Mouse (Mus musculus) kidney, embryonic 16.5 days (tissue): Measurements from ENCODE around the gene Olfr1282. TPM values are rescaled to one million over a fixed set of nuclear protein-coding genes. Genes with fewer than 3 reads are reported as not detected.
"Not testable (repeated sequence)": the region's sequence is repeated elsewhere in the genome, so short reads cannot be mapped to it uniquely, and the experiment has no call there.

Experiments used
- ATAC-seq: fragments of 200-750 bp; cut with Nextera tagmentation; 2 replicates; pipeline ENCODE4 v1.8.0; 2017; ENCODE audit warnings: moderate TSS enrichment; ENCODE audit not compliant: low FRiP score, low TSS enrichment
- H3K27ac ChIP-seq: fragments of 300-500 bp; sonication (generic); 2 replicates; pipeline ENCODE4 v1.5.1; 2014; ENCODE audit warnings: low read length
- H3K27me3 ChIP-seq: fragments of 300-500 bp; sonication (generic); 2 replicates; pipeline ENCODE4 v1.6.1; 2014; ENCODE audit warnings: low read length, control low read depth, mixed read lengths; ENCODE audit not compliant: insufficient read depth
- H3K36me3 ChIP-seq: fragments of 300-500 bp; sonication (generic); 2 replicates; pipeline ENCODE4 v1.6.1; 2014; ENCODE audit warnings: low read length, control low read depth, mixed read lengths; ENCODE audit not compliant: insufficient read depth
- H3K4me1 ChIP-seq: fragments of 300-500 bp; sonication (generic); 2 replicates; pipeline ENCODE4 v1.6.1; 2014; ENCODE audit warnings: low read length, control low read depth, mixed read lengths; ENCODE audit not compliant: insufficient read depth
- H3K4me2 ChIP-seq: fragments of 300-500 bp; sonication (generic); replicated peaks from 2 replicates; pipeline ENCODE4 v1.6.1; 2014; ENCODE audit warnings: low read depth, low read length
- H3K4me3 ChIP-seq: fragments of 300-500 bp; sonication (generic); 2 replicates; pipeline ENCODE4 v1.5.1; 2014; ENCODE audit warnings: mild to moderate bottlenecking, low read length
- H3K9ac ChIP-seq: fragments of 300-500 bp; sonication (generic); replicated peaks from 2 replicates; pipeline ENCODE4 v1.6.1; 2014; ENCODE audit warnings: low read length
- H3K9me3 ChIP-seq: fragments of 300-500 bp; sonication (generic); 2 replicates; pipeline ENCODE4 v1.6.1; 2016; ENCODE audit warnings: low read length, control low read depth
- WGBS: fragments of 180-500 bp; shearing (Covaris S2); extraction: QIAGEN DNeasy Blood & Tissue Kit; methylation state at CpG from one replicate; pipeline ENCODE4 v1.1.7; 2014; 5-methylcytosine and 5-hydroxymethylcytosine counted together
- polyA plus RNA-seq: library from polyadenylated mRNA; unstranded; fragments of >200 nt; fragmentation: Nextera tagmentation; extraction: Ambion mirVana; gene quantifications from 2 replicates; pipeline ENCODE4 v1.2.1, GENCODE M21; 2015

Olfr1282 gene
- not detected in 2 replicates for polyA plus RNA-seq

GRCm38 (mm10) chr2:111335976-111336375, at the start of gene Olfr1282:
Gene Olfr1282 (minus strand): TSS chr2:111336076.
- Histone ChIP-seq H3K4me3 (no peak within 1 kb of the TSS), H3K36me3 (no peaks in the 10 kb centered on the region), H3K9ac (no peak within 1 kb of the TSS), H3K4me1 (no peaks in the 10 kb centered on the region), H3K27ac (no peak within 1 kb of the TSS), H3K27me3 (no peaks in the 10 kb centered on the region), H3K9me3 (no peaks in the 10 kb centered on the region), H3K4me2 (no peak within 1 kb of the TSS)
- 77% methylated on average over 2 of the region's 2 CpGs for WGBS
- no peak for ATAC-seq

- H3K4me1 ChIP-seq, result no peaks in the 10 kb centered on the region
- no peak within 1 kb of the TSS for H3K4me3 ChIP-seq
- WGBS, result 95% methylated on average over 1 of the region's 1 CpGs
- no peak within 1 kb of the TSS for H3K27ac ChIP-seq
- H3K9me3 ChIP-seq, result no peaks in the 10 kb centered on the region
- H3K4me2 ChIP-seq, result no peak within 1 kb of the TSS
- H3K9ac ChIP-seq, result no peak within 1 kb of the TSS
- no peak for ATAC-seq
- H3K36me3 ChIP-seq, result no peaks in the 10 kb centered on the region
- no peaks in the 10 kb centered on the region for H3K27me3 ChIP-seq
Observed at GRCm38 (mm10) chr2:111375222-111375621, 39.3 kb upstream of the Olfr1282 start, which contains the start of gene Olfr1284. Gene Olfr1284 (plus strand): TSS chr2:111375522.

GRCm38 (mm10) chr2:111366490-111366889, 30.6 kb upstream of the Olfr1282 start, which contains the start of gene Olfr1283:
Gene Olfr1283 (plus strand): TSS chr2:111366790.
- H3K4me2 ChIP-seq, result no peak within 1 kb of the TSS
- no peak for ATAC-seq
- no peaks in the 10 kb centered on the region for H3K9me3 ChIP-seq
- H3K36me3 ChIP-seq, result no peaks in the 10 kb centered on the region
- H3K27ac ChIP-seq, result no peak within 1 kb of the TSS
- no peaks in the 10 kb centered on the region for H3K4me1 ChIP-seq
- H3K9ac ChIP-seq, result no peak within 1 kb of the TSS
- 73% methylated on average over 2 of the region's 2 CpGs for WGBS
- H3K27me3 ChIP-seq, result no peaks in the 10 kb centered on the region
- H3K4me3 ChIP-seq, result no peak within 1 kb of the TSS

GRCm38 (mm10) chr2:111333721-111334120, 2.2 kb downstream of the Olfr1282 start:
- not testable (repeated sequence) for H3K9me3 ChIP-seq, H3K36me3 ChIP-seq, H3K27ac ChIP-seq, H3K4me3 ChIP-seq, H3K4me2 ChIP-seq, ATAC-seq, H3K27me3 ChIP-seq, H3K9ac ChIP-seq, H3K4me1 ChIP-seq
- 87% methylated on average over 5 of the region's 5 CpGs for WGBS

DNA sequence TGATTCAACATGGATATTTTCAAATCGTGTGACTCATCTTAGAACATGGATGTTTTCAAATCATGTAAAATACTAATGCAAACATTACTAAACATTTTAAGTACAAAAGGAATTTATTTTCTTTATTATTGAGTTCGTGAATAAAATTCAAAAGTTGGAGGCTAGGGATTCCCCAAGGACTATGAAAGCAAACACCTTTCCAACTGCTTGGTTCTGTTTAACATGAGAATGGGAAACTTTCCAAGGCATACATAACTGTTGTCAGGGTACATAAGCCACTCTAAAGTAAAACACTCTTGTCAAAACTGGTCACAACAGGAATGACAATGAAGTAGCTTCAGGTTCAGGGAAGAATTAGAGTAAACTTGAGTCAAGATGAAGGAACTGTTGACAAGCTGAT, 9.7 kb downstream of the Olfr1282 start, which contains the start of gene Olfr1281:
TSS of gene Olfr1281 (plus strand) at position 301 of the 400 bp plus-strand sequence.
- no peaks in the 10 kb centered on the region for H3K4me1 ChIP-seq
- ATAC-seq, result no peak
- H3K27ac ChIP-seq, result no peak within 1 kb of the TSS
- H3K9me3 ChIP-seq, result no peaks in the 10 kb centered on the region
- WGBS, result 77% methylated on average over 2 of the region's 2 CpGs
- H3K4me2 ChIP-seq, result no peak within 1 kb of the TSS
- H3K27me3 ChIP-seq, result no peaks in the 10 kb centered on the region
- no peak within 1 kb of the TSS for H3K9ac ChIP-seq
- H3K36me3 ChIP-seq, result no peaks in the 10 kb centered on the region
- H3K4me3 ChIP-seq, result no peak within 1 kb of the TSS

- no peaks in the 10 kb centered on the region for H3K27me3 ChIP-seq
- no peaks in the 10 kb centered on the region for H3K36me3 ChIP-seq
- H3K9me3 ChIP-seq, result no peaks in the 10 kb centered on the region
- ATAC-seq, result no peak
- H3K9ac ChIP-seq, result no peak within 1 kb of the TSS
- H3K4me2 ChIP-seq, result no peak within 1 kb of the TSS
- no peak within 1 kb of the TSS for H3K27ac ChIP-seq
- H3K4me3 ChIP-seq, result no peak within 1 kb of the TSS
- H3K4me1 ChIP-seq, result no peaks in the 10 kb centered on the region
Observed at GRCm38 (mm10) chr2:111313717-111314116, 22.2 kb downstream of the Olfr1282 start, which contains the start of gene Olfr1280. Gene Olfr1280 (plus strand): TSS chr2:111314017.

GRCm38 (mm10) chr2:111300374-111300773, 35.5 kb downstream of the Olfr1282 start, which contains the start of gene Olfr1279:
Gene Olfr1279 (plus strand): TSS chr2:111300635.
- H3K27me3 ChIP-seq, result no peaks in the 10 kb centered on the region
- H3K36me3 ChIP-seq, result no peaks in the 10 kb centered on the region
- no peak within 1 kb of the TSS for H3K27ac ChIP-seq
- ATAC-seq, result no peak
- no peaks in the 10 kb centered on the region for H3K4me1 ChIP-seq
- no peak within 1 kb of the TSS for H3K9ac ChIP-seq
- no peak within 1 kb of the TSS for H3K4me3 ChIP-seq
- no peak within 1 kb of the TSS for H3K4me2 ChIP-seq
- H3K9me3 ChIP-seq, result no peaks in the 10 kb centered on the region

GRCm38 (mm10) chr2:111298541-111298940, 37.3 kb downstream of the Olfr1282 start:
- Histone ChIP-seq H3K27me3 (no peaks in the 10 kb centered on the region), H3K9ac (no peak overlapping the region), H3K9me3 (no peaks in the 10 kb centered on the region), H3K4me3 (no peak overlapping the region), H3K4me2 (no peak overlapping the region), H3K36me3 (no peaks in the 10 kb centered on the region), H3K4me1 (no peaks in the 10 kb centered on the region), H3K27ac (no peak overlapping the region)
- no peak for ATAC-seq

GRCm38 (mm10) chr2:111289836-111290235, 46.0 kb downstream of the Olfr1282 start, which contains the start of gene Olfr1278:
Gene Olfr1278 (plus strand): TSS chr2:111290136.
- H3K9me3 ChIP-seq, result no peaks in the 10 kb centered on the region
- no peaks in the 10 kb centered on the region for H3K36me3 ChIP-seq
- no peak within 1 kb of the TSS for H3K4me3 ChIP-seq
- H3K27me3 ChIP-seq, result no peaks in the 10 kb centered on the region
- H3K27ac ChIP-seq, result no peak within 1 kb of the TSS
- H3K4me2 ChIP-seq, result no peak within 1 kb of the TSS
- no peak for ATAC-seq
- no peaks in the 10 kb centered on the region for H3K4me1 ChIP-seq
- no peak within 1 kb of the TSS for H3K9ac ChIP-seq
